Mouse (Mus musculus) cerebellum, adult 2 months (tissue): ENCODE measurements around the gene Fhit. TPM values are rescaled to one million over a fixed set of nuclear protein-coding genes. Genes with fewer than 3 reads are reported as not detected.

Experiments
- DNase-seq, 2 experiments: peaks; one replicate each; pipeline ENCODE4 v3.0.0; 2021
- H3K27ac ChIP-seq: fragments of 200-500 bp; 2 replicates; pipeline ENCODE4 v1.5.1; 2012; ENCODE audit warnings: low read length, control low read depth, inconsistent platforms; ENCODE audit not compliant: insufficient read depth
- H3K27me3 ChIP-seq: fragments of 200-500 bp; 2 replicates; pipeline ENCODE4 v1.6.1; 2012; ENCODE audit warnings: inconsistent platforms, mild to moderate bottlenecking, low read length, moderate library complexity; ENCODE audit not compliant: control insufficient read depth, insufficient read depth
- H3K4me1 ChIP-seq: fragments of 200-500 bp; 2 replicates; pipeline ENCODE4 v1.6.1; 2011; ENCODE audit warnings: low read length; ENCODE audit not compliant: control insufficient read depth, insufficient read depth
- H3K4me3 ChIP-seq: fragments of 200-500 bp; replicated peaks from 2 replicates; pipeline ENCODE3; 2011; ENCODE audit warnings: mild to moderate bottlenecking, low read depth, low read length, control low read depth; ENCODE audit not compliant: insufficient read depth
- CTCF ChIP-seq: fragments of 200-500 bp; IDR thresholded peaks from 2 replicates; pipeline ENCODE4 v1.5.1; 2011; ENCODE audit warnings: low read depth, mild to moderate bottlenecking, control low read depth, low read length, moderate library complexity, borderline replicate concordance; ENCODE audit not compliant: insufficient read depth
- POLR2A ChIP-seq: fragments of 200-500 bp; IDR thresholded peaks from 2 replicates; pipeline ENCODE4 v1.6.1; 2011; ENCODE audit warnings: low read length, control low read depth, borderline replicate concordance; ENCODE audit not compliant: insufficient read depth
- WGBS: fragments of 180-500 bp; shearing (Covaris S2); methylation state at CpG from one replicate; pipeline ENCODE4 v1.1.7; 2018; 5-methylcytosine and 5-hydroxymethylcytosine counted together
- polyA plus RNA-seq: library from polyadenylated mRNA; depleted of rRNA; stranded (reverse); fragments of >200 nt; gene quantifications from 2 replicates; pipeline ENCODE4 v1.2.3, GENCODE M21; 2012

The Fhit gene
- polyA plus RNA-seq, 1 experiment, result 10.5 TPM

DNA sequence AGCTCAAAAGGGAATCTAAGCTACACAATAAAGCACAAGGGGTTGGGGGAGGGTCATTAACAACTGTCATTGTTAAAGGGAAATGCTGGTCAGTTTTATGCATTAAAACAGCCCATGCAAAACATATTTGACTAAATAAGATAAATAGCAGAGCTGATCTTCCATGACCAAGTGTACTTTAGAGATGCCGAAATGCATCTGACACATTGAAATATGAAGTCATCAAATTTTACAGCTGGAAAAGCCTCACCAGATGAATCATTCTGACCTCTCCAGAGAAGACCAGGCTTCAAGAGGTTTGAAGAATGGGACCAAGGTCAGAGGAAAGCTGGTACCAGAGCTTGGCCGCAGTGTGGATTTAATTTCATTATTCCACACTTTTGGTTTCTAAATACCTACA, 990.1 kb downstream of the Fhit start:
- Histone ChIP-seq H3K4me1 (no peaks in the 10 kb centered on the region), H3K27ac (no peak overlapping the region), H3K4me3 (no peak overlapping the region), H3K27me3 (no peaks in the 10 kb centered on the region)
- DNase-seq, result no peak
- no peak for TF ChIP-seq CTCF
- no peak for TF ChIP-seq POLR2A
- 81% methylated on average over 2 of the region's 2 CpGs for WGBS

DNA sequence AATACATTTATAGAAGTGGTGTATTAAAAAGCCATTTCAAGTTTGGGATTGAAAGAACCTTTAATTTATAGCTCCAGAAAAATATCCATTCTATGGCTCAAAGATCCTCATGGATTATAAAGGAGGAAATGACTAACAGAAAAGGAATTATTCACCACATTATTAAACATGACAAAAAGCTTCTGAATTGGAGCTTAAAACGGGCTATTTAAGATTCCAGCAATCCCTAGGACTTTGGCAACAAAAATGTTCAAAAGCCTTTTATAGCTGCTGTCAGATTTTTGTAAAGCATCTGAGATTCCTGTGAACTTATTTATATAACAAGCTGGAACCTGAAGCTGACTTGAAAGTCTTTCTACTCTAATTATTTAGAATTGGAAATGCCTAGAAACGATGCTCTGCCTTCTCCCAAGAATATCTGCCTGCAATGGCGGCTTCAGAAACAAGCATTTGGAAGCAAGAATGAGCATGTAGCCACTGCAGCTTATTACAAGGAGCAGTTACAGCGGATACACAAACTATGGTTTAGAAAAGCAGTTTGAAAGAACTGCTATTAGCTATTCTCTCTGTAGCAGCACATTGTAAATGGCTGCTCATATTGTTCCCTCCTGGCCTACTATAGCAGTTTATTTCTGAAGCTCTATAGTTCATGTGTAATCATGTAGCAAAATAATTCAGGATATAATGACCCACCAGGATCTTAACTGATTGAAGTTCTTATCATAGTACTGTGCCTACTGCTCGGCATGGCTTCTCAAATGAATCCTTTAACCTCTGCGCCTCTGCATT, 995.0 kb downstream of the Fhit start:
- no peak overlapping the region for H3K4me3 ChIP-seq
- H3K27ac ChIP-seq, result no peak overlapping the region
- H3K4me1 ChIP-seq, result no peaks in the 10 kb centered on the region
- no peak for DNase-seq
- no peaks in the 10 kb centered on the region for H3K27me3 ChIP-seq
- TF ChIP-seq CTCF (no peak), POLR2A (no peak)
- 77% methylated on average over 6 of the region's 6 CpGs for WGBS

DNA sequence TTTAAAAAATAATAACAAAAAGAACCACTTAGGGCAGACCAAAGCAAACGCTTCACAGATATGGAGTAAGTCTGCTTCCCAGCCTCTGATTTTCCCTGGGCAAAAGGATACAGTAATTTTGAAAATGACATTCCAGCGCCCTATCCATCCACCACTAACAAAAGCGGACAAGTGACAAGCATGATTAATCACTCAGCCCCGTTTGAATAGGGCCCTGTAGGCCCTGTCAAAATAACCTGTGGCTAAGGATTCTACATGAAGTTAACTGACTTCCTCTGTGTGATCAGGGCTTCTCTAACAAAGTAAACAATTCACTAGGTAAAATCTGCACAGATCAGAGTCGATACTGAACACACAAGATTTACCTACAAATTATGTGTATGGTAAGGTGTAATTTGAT, 1012.0 kb downstream of the Fhit start:
- Histone ChIP-seq H3K27ac (no peak overlapping the region), H3K4me3 (no peak overlapping the region), H3K27me3 (no peaks in the 10 kb centered on the region), H3K4me1 (no peaks in the 10 kb centered on the region)
- 42% methylated on average over 5 of the region's 5 CpGs for WGBS
- TF ChIP-seq CTCF (no peak), POLR2A (no peak)
- DNase-seq, result no peak

DNA sequence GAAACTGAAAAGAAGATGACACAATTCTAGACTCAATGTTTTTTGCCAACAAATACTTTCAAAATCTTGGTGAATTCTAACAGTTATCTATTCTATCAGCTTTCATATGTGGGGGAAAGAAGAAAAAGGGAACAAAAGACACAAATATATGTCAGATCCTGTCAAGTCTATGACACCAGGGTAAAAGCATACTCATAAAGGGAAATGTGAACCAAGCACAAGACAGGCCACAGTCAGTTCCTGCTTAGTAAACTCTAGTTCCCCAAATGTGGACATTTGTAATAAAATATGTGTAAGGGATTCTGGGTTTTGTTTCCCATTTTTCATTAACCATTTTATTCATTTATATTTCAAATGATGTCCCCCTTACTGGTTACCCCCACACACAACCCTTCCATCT, 1022.5 kb downstream of the Fhit start:
- Histone ChIP-seq H3K4me1 (no peaks in the 10 kb centered on the region; the same call in 1 of the 2 replicates), H3K27ac (no peak overlapping the region), H3K4me3 (no peak overlapping the region), H3K27me3 (no peaks in the 10 kb centered on the region)
- no peak for TF ChIP-seq POLR2A
- no peak for TF ChIP-seq CTCF
- no peak for DNase-seq

DNA sequence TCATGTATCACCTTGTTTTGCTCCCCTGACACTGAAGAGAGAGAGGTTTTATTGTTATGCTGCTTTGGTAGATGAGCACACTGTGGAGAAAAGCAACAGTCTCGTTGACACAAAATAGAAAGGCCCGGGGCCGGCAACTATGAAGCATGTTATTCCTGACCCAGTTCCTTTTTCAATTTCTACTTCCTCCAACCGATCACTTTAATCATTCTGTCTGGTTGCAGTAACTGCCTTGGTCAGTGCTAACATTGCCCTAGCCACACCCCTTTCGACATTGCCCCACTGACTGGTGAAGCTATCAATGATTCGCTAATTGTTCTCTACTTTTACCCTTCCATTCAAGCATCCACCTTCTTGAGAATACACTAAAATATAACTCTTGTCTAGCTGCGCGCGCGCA, 1028.0 kb downstream of the Fhit start:
- Histone ChIP-seq H3K27me3 (no peaks in the 10 kb centered on the region), H3K4me1 (no peaks in the 10 kb centered on the region; the same call in 1 of the 2 replicates), H3K4me3 (no peak overlapping the region), H3K27ac (no peak overlapping the region)
- TF ChIP-seq CTCF, result no peak
- TF ChIP-seq POLR2A, result no peak
- DNase-seq, result no peak
- 94% methylated on average over 10 of the region's 10 CpGs for WGBS

DNA sequence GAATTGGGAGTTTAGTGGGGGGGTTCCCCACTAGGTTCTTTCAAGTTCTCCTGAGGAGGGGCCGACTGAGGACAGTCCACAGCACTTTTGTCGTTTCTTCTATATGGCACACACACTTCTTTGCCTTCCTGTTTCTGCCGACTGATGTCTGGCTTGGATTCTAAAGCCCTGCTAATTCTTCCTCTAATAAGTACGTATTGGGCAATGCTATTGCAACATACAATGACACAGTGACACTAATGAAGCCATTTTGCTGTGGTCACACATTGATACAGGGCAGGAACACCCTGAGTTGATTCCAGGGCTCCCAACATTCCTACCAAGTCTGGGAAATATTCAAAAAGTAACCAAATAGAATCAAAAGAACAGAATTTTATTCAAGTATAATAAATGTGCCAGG, 1032.2 kb downstream of the Fhit start:
- H3K4me3 ChIP-seq, result no peak overlapping the region
- no peak overlapping the region for H3K27ac ChIP-seq
- 92% methylated on average over 4 of the region's 4 CpGs for WGBS
- no peaks in the 10 kb centered on the region for H3K4me1 ChIP-seq
- no peaks in the 10 kb centered on the region for H3K27me3 ChIP-seq
- TF ChIP-seq CTCF, result no peak
- TF ChIP-seq POLR2A, result no peak
- no peak for DNase-seq

DNA sequence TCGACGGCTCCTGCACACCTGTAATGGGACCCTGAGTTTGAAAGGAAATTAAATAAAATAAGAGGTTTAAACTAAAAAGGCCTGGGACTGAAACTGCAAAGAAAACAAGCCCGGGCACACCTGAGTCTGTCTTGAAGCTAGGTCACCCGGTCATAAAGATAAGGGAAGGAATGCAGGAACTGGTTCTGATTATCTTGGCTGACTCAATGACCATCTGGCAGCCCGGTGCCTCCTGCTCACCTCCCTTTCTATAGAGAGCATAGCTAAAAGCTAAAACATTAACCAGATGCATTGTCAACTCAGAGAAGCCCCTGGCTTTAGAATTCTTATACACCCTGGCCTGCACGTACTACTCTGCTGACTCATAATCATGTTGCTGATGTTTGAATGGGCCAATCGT, 1032.7 kb downstream of the Fhit start:
- 92% methylated on average over 7 of the region's 7 CpGs for WGBS
- TF ChIP-seq CTCF (no peak), POLR2A (no peak)
- no peak for DNase-seq

DNA sequence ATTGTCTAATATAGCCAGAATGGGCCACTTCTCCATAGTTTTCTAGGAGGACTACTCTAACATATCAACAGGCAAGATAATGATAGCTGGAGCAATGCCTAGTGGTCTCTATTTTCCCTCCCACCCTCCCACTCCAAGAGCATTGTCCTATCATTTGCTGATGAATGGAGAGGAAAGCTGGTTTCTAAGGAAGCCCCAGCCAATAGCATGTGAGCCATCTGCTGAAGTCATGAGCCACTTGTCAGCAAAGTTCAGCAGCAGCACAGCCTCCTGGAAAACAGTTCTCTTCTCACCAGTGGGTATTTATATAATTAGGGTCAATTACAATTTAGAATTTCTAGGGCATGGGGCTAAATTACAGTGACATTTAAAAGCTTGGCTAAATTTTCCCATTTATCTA, 1035.3 kb downstream of the Fhit start:
- H3K4me1 ChIP-seq, result no peaks in the 10 kb centered on the region
- no peak overlapping the region for H3K4me3 ChIP-seq

More for the DNA sequence above, 1032.7 kb downstream of the Fhit start:
- no peak overlapping the region for H3K4me3 ChIP-seq
- no peak overlapping the region for H3K27ac ChIP-seq
- no peaks in the 10 kb centered on the region for H3K27me3 ChIP-seq
- H3K4me1 ChIP-seq, result no peaks in the 10 kb centered on the region

More for the DNA sequence above, 1035.3 kb downstream of the Fhit start:
- no peak for DNase-seq
- Histone ChIP-seq H3K27ac (no peak overlapping the region), H3K27me3 (no peaks in the 10 kb centered on the region)
- TF ChIP-seq CTCF, result no peak
- no peak for TF ChIP-seq POLR2A
